Mouse (Mus musculus) forebrain, embryonic 11.5 days (tissue): ENCODE results near the gene Hoxa3. TPM values are rescaled to one million over a fixed set of nuclear protein-coding genes. Genes with fewer than 3 reads are reported as not detected.

ENCODE experiments used
- ATAC-seq: fragments of 200-750 bp; cut with Nextera tagmentation; replicated peaks from 2 replicates; pipeline ENCODE4 v1.8.0; 2017; ENCODE audit warnings: moderate TSS enrichment; ENCODE audit not compliant: low FRiP score
- DNase-seq: peaks from one replicate; pipeline ENCODE4 v3.0.0-alpha.2; 2017; ENCODE audit warnings: low spot score
- H3K27ac ChIP-seq: fragments of 300-500 bp; sonication (generic); 2 replicates; pipeline ENCODE4 v1.5.1; 2014; ENCODE audit warnings: low read depth, low read length
- H3K27me3 ChIP-seq: fragments of 300-500 bp; sonication (generic); 2 replicates; pipeline ENCODE4 v1.6.1; 2014; ENCODE audit warnings: mild to moderate bottlenecking, low read length, mixed read lengths; ENCODE audit not compliant: control insufficient read depth, insufficient read depth
- H3K36me3 ChIP-seq: fragments of 300-500 bp; sonication (generic); 2 replicates; pipeline ENCODE4 v1.6.1; 2014; ENCODE audit warnings: mild to moderate bottlenecking, low read length, moderate library complexity, mixed read lengths; ENCODE audit not compliant: control insufficient read depth, insufficient read depth
- H3K4me1 ChIP-seq: fragments of 300-500 bp; sonication (generic); replicated peaks from 2 replicates; pipeline ENCODE4 v1.6.1; 2014; ENCODE audit warnings: low read length, mixed read lengths; ENCODE audit not compliant: control insufficient read depth, insufficient read depth
- H3K4me2 ChIP-seq: fragments of 300-500 bp; sonication (generic); 2 replicates; pipeline ENCODE4 v1.6.1; 2014; ENCODE audit warnings: low read depth, mild to moderate bottlenecking, low read length, moderate library complexity, mixed read lengths; ENCODE audit not compliant: severe bottlenecking
- H3K4me3 ChIP-seq: fragments of 300-500 bp; sonication (generic); 2 replicates; pipeline ENCODE4 v1.5.1; 2014; ENCODE audit warnings: low read depth, low read length
- H3K9ac ChIP-seq: fragments of 300-500 bp; sonication (generic); 2 replicates; pipeline ENCODE4 v1.6.1; 2014; ENCODE audit warnings: low read length
- H3K9me3 ChIP-seq: fragments of 300-500 bp; sonication (generic); 2 replicates; pipeline ENCODE4 v1.6.1; 2016; ENCODE audit warnings: low read length, mixed read lengths; ENCODE audit not compliant: control insufficient read depth
- WGBS: fragments of 180-500 bp; shearing (Covaris S2); extraction: QIAGEN DNeasy Blood & Tissue Kit; methylation state at CpG from one replicate; pipeline ENCODE4 v1.1.7; 2014; 5-methylcytosine and 5-hydroxymethylcytosine counted together
- polyA plus RNA-seq: library from polyadenylated mRNA; unstranded; fragments of >200 nt; fragmentation: Nextera tagmentation; extraction: Ambion mirVana; gene quantifications from 2 replicates; pipeline ENCODE4 v1.2.1, GENCODE M21; 2014

The Hoxa3 gene
- polyA plus RNA-seq, 1 experiment from 2014 or later: not detected

DNA sequence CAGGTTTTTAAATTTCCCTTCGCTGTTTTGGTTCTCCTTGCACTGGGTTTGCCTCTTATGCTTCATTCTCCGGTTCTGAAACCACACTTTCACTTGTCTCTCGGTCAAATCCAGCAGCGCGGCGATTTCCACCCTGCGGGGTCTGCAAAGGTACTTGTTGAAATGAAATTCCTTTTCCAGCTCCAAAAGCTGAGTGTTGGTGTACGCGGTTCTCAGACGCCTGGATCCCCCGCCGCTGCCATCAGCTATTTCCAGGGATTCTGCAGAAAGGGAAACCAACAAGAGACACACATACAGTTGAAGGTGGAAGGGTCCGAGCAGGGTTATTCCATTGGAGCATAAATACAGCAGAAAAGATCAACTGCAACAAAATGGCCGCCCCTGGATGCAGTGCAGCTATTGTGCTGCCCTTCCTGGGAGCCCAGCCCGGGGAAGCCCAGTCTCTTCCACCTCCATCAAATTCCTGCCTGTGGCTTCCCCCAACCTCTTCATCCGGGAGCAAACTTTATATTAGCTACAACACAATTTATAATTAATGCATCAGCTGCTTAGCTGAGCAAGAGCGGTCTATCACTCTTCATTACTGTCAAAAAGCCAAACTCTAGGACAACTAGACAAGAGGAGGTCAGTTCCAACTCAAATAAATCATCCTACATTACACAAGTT lies 49.6 kb downstream of the Hoxa3 start:
- H3K4me1 ChIP-seq: peaks cover 8% of the 10 kb centered on the region
- H3K27ac ChIP-seq: no peak overlapping the region
- H3K9me3 ChIP-seq: no peaks in the 10 kb centered on the region
- H3K36me3 ChIP-seq: no peaks in the 10 kb centered on the region
- DNase-seq (peak; percentile 65), ATAC-seq (no peak)
- H3K9ac ChIP-seq: no peak overlapping the region
- no peak overlapping the region for H3K4me3 ChIP-seq
- peaks cover 96% of the 10 kb centered on the region for H3K27me3 ChIP-seq
- WGBS: 1% methylated on average over 17 of the region's 17 CpGs
- H3K4me2 ChIP-seq: no peak overlapping the region

DNA sequence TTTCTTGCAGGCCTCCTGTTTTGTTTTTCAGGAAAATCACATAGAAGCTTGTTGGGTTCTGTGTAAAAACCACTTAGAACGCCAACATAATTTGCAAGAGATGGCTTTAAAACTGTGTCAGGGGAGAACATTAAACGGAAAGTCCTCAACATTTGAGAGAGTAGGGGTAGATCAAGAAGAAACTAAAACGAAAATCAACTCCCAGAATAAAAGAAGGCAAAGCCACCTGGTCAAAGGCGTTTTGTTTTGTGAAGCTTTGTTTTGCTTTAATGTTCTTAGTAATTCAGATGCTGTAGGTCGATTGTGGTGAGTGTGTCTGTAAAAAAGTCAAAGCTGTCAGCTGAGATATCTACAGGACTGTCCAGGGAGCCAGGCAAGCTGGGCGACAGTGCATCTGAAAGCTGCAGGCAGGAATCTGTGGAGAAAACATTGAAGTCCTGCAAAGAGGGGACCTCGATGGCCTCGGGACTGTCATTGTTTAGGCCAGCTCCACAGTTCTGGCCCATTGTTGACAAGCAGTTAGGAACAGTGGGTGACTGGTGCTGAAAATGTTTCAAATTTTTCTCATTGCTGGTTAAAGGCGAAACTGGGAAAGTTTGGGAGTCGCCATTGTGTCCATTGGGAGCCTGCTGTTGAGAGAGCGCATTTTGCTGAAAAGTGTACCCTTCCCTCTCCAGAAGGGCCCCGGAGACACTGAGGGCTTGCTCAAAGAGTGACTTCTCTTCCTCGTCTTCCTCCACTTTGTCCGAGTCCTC lies 50.3 kb downstream of the Hoxa3 start:
- Histone ChIP-seq H3K9ac (no peak overlapping the region), H3K27me3 (peaks cover 96% of the 10 kb centered on the region), H3K27ac (no peak overlapping the region), H3K4me2 (no peak overlapping the region), H3K4me3 (no peak overlapping the region), H3K9me3 (no peaks in the 10 kb centered on the region), H3K4me1 (peaks cover 9% of the 10 kb centered on the region), H3K36me3 (no peaks in the 10 kb centered on the region)
- ATAC-seq: no peak
- DNase-seq: peak; percentile 60
- under 1% methylated on average over 14 of the region's 14 CpGs for WGBS

DNA sequence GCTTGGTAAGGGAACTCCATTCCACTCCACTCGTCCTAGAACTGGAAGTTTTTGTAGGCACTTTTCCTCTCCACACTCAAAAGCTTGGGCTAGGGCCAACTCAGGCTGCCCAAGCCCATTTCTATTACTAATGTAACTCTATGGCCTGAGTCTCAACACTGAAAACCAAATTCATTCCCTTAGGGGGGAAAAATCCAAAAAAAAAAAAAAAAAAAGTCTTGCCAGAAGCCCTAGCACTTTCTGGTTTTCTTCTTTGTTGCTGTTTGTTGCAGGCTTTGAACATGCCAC lies 51.1 kb downstream of the Hoxa3 start:
- Histone ChIP-seq H3K4me2 (no peak overlapping the region), H3K9ac (no peak overlapping the region), H3K4me1 (peaks cover 9% of the 10 kb centered on the region), H3K4me3 (no peak overlapping the region), H3K27me3 (peaks cover 96% of the 10 kb centered on the region), H3K9me3 (no peaks in the 10 kb centered on the region), H3K36me3 (no peaks in the 10 kb centered on the region), H3K27ac (no peak overlapping the region)
- DNase-seq (no peak), ATAC-seq (no peak)
- 0% methylated on average over 1 of the region's 1 CpGs for WGBS

DNA sequence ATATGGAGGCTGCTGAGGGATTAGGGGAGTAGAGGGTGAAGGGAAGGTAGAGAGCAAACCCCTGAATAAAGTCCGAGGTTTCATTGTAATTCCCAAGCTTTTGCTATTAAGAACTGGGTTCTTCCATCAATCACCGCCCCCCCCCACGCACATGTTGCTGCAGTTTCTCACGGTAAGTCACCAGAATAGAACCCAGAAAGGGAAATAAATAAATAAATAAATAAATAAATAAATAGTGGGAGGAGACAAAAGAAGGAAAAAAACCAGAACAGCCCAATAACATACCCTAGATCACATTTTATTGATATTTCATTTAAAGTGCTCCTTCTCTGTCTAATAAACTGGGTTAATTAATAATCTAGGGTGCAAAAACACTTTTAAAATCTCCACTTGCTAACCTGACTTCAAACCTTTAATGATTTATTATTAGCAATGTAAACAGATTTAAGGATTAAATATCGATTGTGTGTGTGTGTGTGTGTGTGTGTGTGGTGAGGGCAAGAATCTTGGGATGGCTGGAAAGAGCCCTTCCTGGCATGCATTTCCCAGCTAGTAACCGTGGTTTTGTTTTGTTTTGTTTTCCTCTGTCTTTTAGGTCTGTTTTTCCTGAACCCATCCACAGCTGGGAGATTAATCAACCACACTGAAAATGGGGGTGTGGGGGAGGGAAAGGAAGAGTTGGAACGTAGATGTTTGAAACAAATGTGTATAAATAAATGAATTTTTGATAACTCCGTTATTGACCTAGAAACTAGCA lies 51.6 kb downstream of the Hoxa3 start:
- H3K27me3 ChIP-seq: peaks cover 96% of the 10 kb centered on the region
- peak; percentile 52 for DNase-seq
- 1% methylated on average over 8 of the region's 8 CpGs for WGBS
- no peaks in the 10 kb centered on the region for H3K9me3 ChIP-seq
- H3K4me3 ChIP-seq: no peak overlapping the region
- H3K4me1 ChIP-seq: peaks cover 9% of the 10 kb centered on the region
- no peaks in the 10 kb centered on the region for H3K36me3 ChIP-seq
- no peak overlapping the region for H3K27ac ChIP-seq
- no peak for ATAC-seq
- no peak overlapping the region for H3K4me2 ChIP-seq
- no peak overlapping the region for H3K9ac ChIP-seq

DNA sequence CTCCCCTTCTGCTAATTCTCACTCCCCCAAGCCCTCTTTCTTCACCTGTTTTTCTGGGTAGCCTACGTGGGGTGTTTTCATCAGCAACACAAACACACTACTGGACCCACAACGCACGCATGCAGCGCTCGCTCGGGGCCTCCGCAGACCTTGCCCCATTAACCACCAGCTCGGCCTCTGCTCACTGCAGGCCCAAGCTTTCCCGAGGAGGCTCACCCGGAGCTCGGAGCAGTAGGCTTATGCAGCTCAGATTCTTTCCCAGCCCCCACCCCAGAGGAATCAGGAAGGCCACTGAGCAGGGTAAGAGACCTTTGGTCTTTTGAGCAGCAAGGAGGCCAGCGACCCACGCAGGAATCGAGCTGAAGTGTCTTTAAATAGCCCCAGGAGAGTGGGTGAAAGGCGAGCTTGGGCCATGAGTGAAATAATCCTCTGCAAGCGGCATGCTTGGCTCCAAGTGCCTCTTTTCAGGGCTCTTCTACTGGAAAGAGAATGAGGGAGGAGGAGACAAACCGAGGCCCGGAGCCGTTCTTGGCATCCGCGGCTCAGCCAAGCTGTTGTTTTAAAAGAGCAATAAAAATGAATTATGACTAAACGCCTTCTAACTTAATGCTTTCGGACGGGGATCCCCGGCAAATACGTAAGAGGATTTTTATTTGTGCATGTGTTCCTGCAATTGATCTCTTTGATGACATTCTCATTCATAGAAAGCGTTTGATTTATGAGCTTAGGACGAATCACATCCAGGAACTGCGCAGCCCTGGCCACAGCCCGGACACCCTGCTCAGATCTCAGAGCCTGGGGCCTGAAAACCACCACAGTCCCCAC lies 52.4 kb downstream of the Hoxa3 start:
- H3K27ac ChIP-seq: no peak overlapping the region
- under 1% methylated on average over 30 of the region's 30 CpGs for WGBS
- H3K4me1 ChIP-seq: peaks cover 9% of the 10 kb centered on the region
- no peak for ATAC-seq
- H3K9ac ChIP-seq: no peak overlapping the region
- peaks cover 96% of the 10 kb centered on the region for H3K27me3 ChIP-seq
- no peaks in the 10 kb centered on the region for H3K9me3 ChIP-seq
- H3K36me3 ChIP-seq: no peaks in the 10 kb centered on the region
- H3K4me3 ChIP-seq: no peak overlapping the region
- H3K4me2 ChIP-seq: no peak overlapping the region
- peak; percentile 62 for DNase-seq

DNA sequence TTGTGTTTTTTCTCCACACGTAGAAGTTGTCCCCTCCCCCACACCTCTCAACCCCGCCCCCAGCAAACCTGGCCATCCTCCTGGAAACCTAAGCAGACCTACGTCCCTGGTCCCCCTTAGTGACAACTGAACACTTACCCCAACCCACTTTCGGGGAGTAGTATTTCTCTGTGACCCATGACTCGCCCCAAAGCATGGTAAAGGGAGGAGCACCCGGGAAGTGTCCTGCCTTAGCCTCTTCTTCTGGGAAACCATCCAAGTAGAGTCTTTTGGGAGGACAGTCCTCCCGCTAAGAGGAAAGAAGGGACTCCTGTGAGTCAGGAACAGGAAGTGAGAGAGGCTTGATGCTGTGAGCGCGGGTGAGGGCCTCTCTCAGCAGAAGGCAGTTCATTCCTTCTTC lies 53.2 kb downstream of the Hoxa3 start:
- Histone ChIP-seq H3K27me3 (peaks cover 96% of the 10 kb centered on the region), H3K9ac (no peak overlapping the region), H3K9me3 (no peaks in the 10 kb centered on the region), H3K36me3 (no peaks in the 10 kb centered on the region), H3K4me2 (no peak overlapping the region), H3K4me3 (no peak overlapping the region), H3K27ac (no peak overlapping the region), H3K4me1 (peaks cover 9% of the 10 kb centered on the region)
- no peak for DNase-seq
- 1% methylated on average over 9 of the region's 9 CpGs for WGBS
- no peak for ATAC-seq

DNA sequence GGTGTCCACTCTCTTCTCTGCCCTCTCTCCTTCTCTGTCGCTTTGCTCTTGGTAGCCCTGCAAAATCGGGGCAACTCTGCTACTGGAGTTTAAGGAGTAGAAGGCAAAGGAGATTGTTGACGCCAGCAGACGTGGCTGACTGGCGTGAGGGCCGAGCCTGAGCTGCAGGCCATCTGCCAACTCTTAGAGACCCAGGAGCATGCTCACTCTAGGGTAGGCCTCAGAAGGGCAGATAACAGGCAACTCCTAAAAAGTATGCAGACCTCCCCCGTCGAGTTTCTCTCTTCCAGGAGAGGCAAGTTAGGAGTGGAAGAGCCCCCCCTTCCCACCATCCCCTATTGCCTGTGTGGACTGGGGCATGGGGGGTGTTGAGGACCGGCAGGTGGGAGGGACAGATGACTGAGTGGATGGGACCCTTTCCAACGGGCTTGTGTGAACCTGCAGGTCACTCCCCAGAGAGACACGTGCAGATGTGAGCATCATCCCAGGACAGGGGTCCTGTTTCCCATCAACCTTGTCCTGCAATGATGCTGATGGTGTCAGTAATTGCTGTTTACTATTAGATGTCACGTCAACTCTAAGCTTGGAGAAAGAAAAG lies 53.9 kb downstream of the Hoxa3 start:
- ATAC-seq (no peak), DNase-seq (no peak)
- Histone ChIP-seq H3K4me3 (no peak overlapping the region; the same call in 1 of the 2 replicates), H3K4me2 (peak overlapping the region; percentile 99), H3K4me1 (peaks cover 9% of the 10 kb centered on the region), H3K9me3 (no peaks in the 10 kb centered on the region), H3K27me3 (peaks cover 96% of the 10 kb centered on the region), H3K9ac (no peak overlapping the region), H3K36me3 (no peaks in the 10 kb centered on the region), H3K27ac (no peak overlapping the region)
- 3% methylated on average over 11 of the region's 12 CpGs for WGBS
